Mouse (Mus musculus) embryonic facial prominence, embryonic 12.5 days (tissue): ENCODE measurements at regions not wholly inside any gene's neighbourhood (a gene's known extent, or its start where the extent isn't known, plus 50 kb on each side); places are given as distances from the start of the nearest gene placed in this dataset.
A peak's percentile ranks its signal among the peaks of the same experiment; 100 is the strongest.

Source experiments
- ATAC-seq: fragments of 200-750 bp; cut with Nextera tagmentation; 2 replicates; pipeline ENCODE4 v1.8.0; 2017; ENCODE audit not compliant: insufficient number of reproducible peaks, insufficient read depth, low FRiP score, low TSS enrichment
- H3K27ac ChIP-seq: fragments of 300-500 bp; sonication (generic); 2 replicates; pipeline ENCODE4 v1.5.1; 2016; ENCODE audit warnings: mild to moderate bottlenecking
- H3K27me3 ChIP-seq: fragments of 300-500 bp; sonication (generic); 2 replicates; pipeline ENCODE4 v1.6.1; 2016; ENCODE audit warnings: mild to moderate bottlenecking, moderate library complexity
- H3K36me3 ChIP-seq: fragments of 300-500 bp; sonication (generic); 2 replicates; pipeline ENCODE4 v1.6.1; 2016; ENCODE audit warnings: mild to moderate bottlenecking
- H3K4me1 ChIP-seq: fragments of 300-500 bp; sonication (generic); 2 replicates; pipeline ENCODE4 v1.6.1; 2016
- H3K4me2 ChIP-seq: fragments of 300-500 bp; sonication (generic); replicated peaks from 2 replicates; pipeline ENCODE4 v1.6.1; 2016; ENCODE audit warnings: mild to moderate bottlenecking, moderate library complexity
- H3K4me3 ChIP-seq: fragments of 300-500 bp; sonication (generic); 2 replicates; pipeline ENCODE4 v1.5.1; 2016; ENCODE audit warnings: mild to moderate bottlenecking
- H3K9ac ChIP-seq: fragments of 300-500 bp; sonication (generic); 2 replicates; pipeline ENCODE4 v1.6.1; 2016; ENCODE audit warnings: mild to moderate bottlenecking, moderate library complexity
- H3K9me3 ChIP-seq: fragments of 300-500 bp; sonication (generic); 2 replicates; pipeline ENCODE4 v1.6.1; 2016; ENCODE audit warnings: mild to moderate bottlenecking, moderate library complexity
- WGBS: fragments of 180-500 bp; shearing (Covaris S2); methylation state at CpG from one replicate; pipeline ENCODE4 v1.1.7; 2016; 5-methylcytosine and 5-hydroxymethylcytosine counted together

DNA sequence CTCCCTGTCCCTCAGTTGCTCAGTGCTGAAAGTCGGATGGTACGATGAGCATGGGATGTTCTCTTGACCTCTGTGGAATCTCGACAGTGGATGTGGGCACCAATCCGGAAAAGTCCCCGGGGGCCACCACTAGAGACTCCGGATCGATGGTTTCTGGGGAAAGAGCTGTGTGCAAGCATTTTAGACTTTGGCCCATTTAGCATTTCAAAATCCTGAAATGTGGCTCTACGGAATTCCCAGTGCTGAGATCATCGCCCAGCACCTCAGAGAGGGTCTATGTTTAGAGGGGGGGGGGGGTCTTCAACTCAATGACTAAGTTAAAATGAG is 68.6 kb downstream of the Tomm20 start:
- Histone ChIP-seq H3K4me2 (no peak overlapping the region; the same call in 1 of the 2 replicates), H3K27me3 (no peaks in the 10 kb centered on the region), H3K36me3 (no peaks in the 10 kb centered on the region), H3K9me3 (no peaks in the 10 kb centered on the region), H3K27ac (peak overlapping the region; percentile 54; the same call in 1 of the 2 replicates), H3K4me3 (no peak overlapping the region), H3K9ac (no peak overlapping the region), H3K4me1 (peaks cover 44% of the 10 kb centered on the region)
- ATAC-seq = no peak
- 60% methylated on average over 9 of the region's 9 CpGs for WGBS

GRCm38 (mm10) chr8:126876300-126877038 is 69.2 kb downstream of the Tomm20 start:
- peak overlapping the region; percentile 54; the same call in 1 of the 2 replicates for H3K27ac ChIP-seq
- no peaks in the 10 kb centered on the region for H3K27me3 ChIP-seq
- H3K4me2 ChIP-seq = no peak overlapping the region; the same call in 1 of the 2 replicates
- H3K4me1 ChIP-seq = peaks cover 46% of the 10 kb centered on the region
- no peaks in the 10 kb centered on the region for H3K9me3 ChIP-seq
- H3K9ac ChIP-seq = no peak overlapping the region
- WGBS = 22% methylated on average over 9 of the region's 9 CpGs
- no peak overlapping the region for H3K4me3 ChIP-seq
- ATAC-seq = no peak
- H3K36me3 ChIP-seq = no peaks in the 10 kb centered on the region

- Histone ChIP-seq H3K4me1 (peaks cover 46% of the 10 kb centered on the region), H3K4me2 (no peak overlapping the region), H3K27ac (peak overlapping the region; percentile 57; the same call in 1 of the 2 replicates), H3K36me3 (no peaks in the 10 kb centered on the region), H3K4me3 (no peak overlapping the region), H3K27me3 (no peaks in the 10 kb centered on the region), H3K9ac (no peak overlapping the region), H3K9me3 (no peaks in the 10 kb centered on the region)
- no peak for ATAC-seq
- WGBS = 78% methylated on average over 7 of the region's 7 CpGs
Observed at GRCm38 (mm10) chr8:126875491-126876155, 70.0 kb downstream of the Tomm20 start.

DNA sequence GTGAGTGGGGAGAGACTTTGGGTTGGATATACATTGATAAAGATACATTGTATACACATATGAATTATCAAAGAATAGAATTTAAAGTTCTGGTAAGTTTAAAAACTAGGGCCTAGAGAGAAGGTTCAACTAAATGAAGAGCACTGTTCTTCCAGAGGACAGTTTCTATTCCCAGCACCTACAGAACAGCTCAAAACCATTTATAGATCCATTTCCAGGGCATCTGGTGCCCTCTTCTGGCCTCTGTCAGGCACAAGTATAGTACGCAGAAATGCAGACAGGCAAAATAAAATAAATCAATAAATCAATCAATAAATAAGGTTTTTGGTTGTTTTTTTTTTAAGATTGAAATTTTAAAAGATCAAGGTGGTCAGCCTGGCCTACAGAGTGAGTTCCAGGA is 70.8 kb downstream of the Tomm20 start:
- Histone ChIP-seq H3K9me3 (no peaks in the 10 kb centered on the region), H3K36me3 (no peaks in the 10 kb centered on the region), H3K4me2 (no peak overlapping the region), H3K4me3 (no peak overlapping the region), H3K27me3 (no peaks in the 10 kb centered on the region), H3K4me1 (peaks cover 46% of the 10 kb centered on the region), H3K9ac (no peak overlapping the region), H3K27ac (no peak overlapping the region)
- ATAC-seq = no peak
- 100% methylated on average over 1 of the region's 1 CpGs for WGBS

DNA sequence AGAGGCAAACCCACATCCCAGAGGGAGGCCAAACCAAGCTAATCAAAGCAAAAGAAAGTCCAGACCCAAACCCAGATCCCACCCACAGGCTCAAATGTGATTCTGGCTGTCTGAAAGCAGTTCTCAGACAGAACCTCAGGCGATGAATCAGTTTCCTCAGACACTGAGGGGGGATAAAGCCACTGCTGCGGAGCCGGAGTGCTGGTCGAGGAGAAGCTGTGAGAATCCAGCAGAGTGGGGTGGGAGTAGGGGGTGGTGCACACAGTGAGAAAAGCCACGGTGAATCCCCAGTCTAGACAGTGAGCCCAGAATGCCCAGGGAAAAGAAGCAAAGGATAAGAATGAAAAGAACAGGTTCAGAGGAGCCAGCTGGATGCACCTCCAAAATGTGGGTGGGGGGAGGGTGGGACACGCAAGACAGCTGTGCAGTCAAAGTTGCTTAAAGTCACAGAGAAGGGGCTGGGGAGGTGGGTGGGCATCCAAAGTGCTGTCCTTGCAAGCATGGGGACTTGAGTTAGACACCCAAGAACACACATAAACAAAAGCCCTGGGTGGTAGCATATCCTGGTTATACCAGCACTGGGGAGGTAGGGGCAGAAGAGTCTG is 71.4 kb downstream of the Tomm20 start:
- Histone ChIP-seq H3K27me3 (no peaks in the 10 kb centered on the region), H3K4me1 (peaks cover 46% of the 10 kb centered on the region), H3K9ac (no peak overlapping the region), H3K4me2 (no peak overlapping the region), H3K27ac (peak overlapping the region; percentile 75), H3K9me3 (no peaks in the 10 kb centered on the region), H3K4me3 (no peak overlapping the region), H3K36me3 (no peaks in the 10 kb centered on the region)
- 55% methylated on average over 6 of the region's 6 CpGs for WGBS
- no peak for ATAC-seq

- Histone ChIP-seq H3K4me2 (no peak overlapping the region), H3K36me3 (no peaks in the 10 kb centered on the region), H3K9me3 (no peaks in the 10 kb centered on the region), H3K27me3 (no peaks in the 10 kb centered on the region), H3K9ac (no peak overlapping the region), H3K4me1 (peaks cover 46% of the 10 kb centered on the region), H3K27ac (0 out of 2 replicates have a peak overlapping the region, but pooled peaks have one; percentile 75), H3K4me3 (no peak overlapping the region)
- ATAC-seq = no peak
- 54% methylated on average over 7 of the region's 7 CpGs for WGBS
Observed at GRCm38 (mm10) chr8:126873306-126873705, 72.3 kb downstream of the Tomm20 start.

DNA sequence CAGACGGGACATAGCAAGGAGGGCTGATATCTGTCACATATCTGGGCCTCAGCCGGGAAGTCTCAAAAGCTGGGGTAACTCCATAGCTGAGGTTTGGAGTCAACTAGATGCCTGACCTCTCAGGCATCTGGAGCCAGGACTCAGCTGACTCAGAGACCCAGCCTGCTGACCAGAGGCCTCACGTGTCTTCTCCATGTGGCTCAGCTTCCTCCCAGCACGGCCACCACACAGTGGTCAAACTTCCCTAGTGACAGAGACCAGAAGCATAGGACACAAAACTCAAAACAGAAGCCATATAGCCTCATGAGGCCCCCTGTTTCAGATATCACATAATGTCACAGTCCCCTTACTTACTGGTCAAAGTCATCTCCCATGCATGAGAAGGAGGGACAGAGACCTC is 73.1 kb downstream of the Tomm20 start:
- no peak overlapping the region for H3K4me2 ChIP-seq
- H3K4me1 ChIP-seq = peaks cover 46% of the 10 kb centered on the region
- ATAC-seq = no peak
- H3K27me3 ChIP-seq = no peaks in the 10 kb centered on the region
- peak overlapping the region; percentile 18; the same call in 1 of the 2 replicates for H3K27ac ChIP-seq
- 80% methylated on average over 4 of the region's 4 CpGs for WGBS
- H3K9me3 ChIP-seq = no peaks in the 10 kb centered on the region
- H3K9ac ChIP-seq = no peak overlapping the region
- no peak overlapping the region for H3K4me3 ChIP-seq
- no peaks in the 10 kb centered on the region for H3K36me3 ChIP-seq

- no peak overlapping the region for H3K9ac ChIP-seq
- no peaks in the 10 kb centered on the region for H3K36me3 ChIP-seq
- no peak for ATAC-seq
- no peak overlapping the region for H3K4me3 ChIP-seq
- H3K27me3 ChIP-seq = no peaks in the 10 kb centered on the region
- H3K9me3 ChIP-seq = no peaks in the 10 kb centered on the region
- H3K4me2 ChIP-seq = no peak overlapping the region
- H3K4me1 ChIP-seq = peaks cover 45% of the 10 kb centered on the region
- 84% methylated on average over 8 of the region's 8 CpGs for WGBS
- 0 out of 2 replicates have a peak overlapping the region, but pooled peaks have one; percentile 18 for H3K27ac ChIP-seq
Observed at GRCm38 (mm10) chr8:126872133-126872532, 73.5 kb downstream of the Tomm20 start.

DNA sequence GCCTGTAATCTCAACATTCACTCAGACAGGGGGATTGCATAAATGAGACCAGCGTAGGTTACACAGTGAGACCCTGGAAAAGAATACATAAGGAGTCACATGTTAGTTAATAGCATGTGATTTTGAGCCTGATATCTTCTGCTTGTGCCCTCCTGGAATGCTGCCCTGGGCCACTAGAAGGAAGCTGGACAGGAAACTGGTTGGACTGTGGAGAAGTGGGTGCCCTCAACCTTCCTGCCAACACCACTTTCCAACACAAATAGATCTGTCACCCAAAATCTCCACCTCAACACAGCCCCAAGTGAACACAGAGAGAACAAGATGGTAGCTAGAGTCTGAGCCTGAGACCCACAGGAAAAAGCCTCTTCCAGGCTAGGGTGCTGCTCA is 76.2 kb downstream of the Tomm20 start:
- no peaks in the 10 kb centered on the region for H3K9me3 ChIP-seq
- H3K27me3 ChIP-seq = no peaks in the 10 kb centered on the region
- no peaks in the 10 kb centered on the region for H3K36me3 ChIP-seq
- H3K4me3 ChIP-seq = no peak overlapping the region
- H3K9ac ChIP-seq = no peak overlapping the region
- no peak overlapping the region for H3K4me2 ChIP-seq
- WGBS = 82% methylated on average over 1 of the region's 1 CpGs
- peaks cover 25% of the 10 kb centered on the region; the same call in 1 of the 2 replicates for H3K4me1 ChIP-seq
- no peak for ATAC-seq
- H3K27ac ChIP-seq = no peak overlapping the region

DNA sequence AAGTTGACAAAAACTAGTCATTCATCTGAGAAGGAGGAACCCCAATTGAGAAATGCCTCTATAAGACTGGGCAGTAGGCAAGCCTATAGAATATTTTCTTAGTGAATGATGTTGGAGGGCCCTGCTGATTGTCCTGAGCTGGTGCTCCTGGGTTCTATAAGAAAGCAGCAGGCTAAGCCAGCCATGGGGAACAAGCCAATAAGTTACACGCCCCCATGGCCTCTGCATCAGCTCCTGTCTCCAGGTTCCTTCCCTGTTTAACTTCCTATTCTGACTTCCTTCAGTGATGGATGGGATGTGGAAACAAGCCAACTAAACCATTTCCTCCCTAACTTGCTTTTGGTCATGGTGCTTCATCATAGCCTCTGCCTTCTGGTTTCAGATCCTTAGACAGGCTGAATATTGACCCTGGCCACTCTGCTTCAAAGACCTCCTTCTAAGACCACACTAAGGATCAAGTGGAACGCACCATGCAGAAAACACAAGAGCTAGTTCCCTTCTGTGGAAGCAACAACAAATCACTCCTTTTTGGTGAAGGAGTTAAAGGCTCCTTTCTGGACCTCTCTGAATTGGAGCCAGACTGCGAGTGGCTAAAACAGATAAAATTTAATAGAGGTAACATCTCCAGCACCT is 76.7 kb downstream of the Tomm20 start:
- Histone ChIP-seq H3K9ac (no peak overlapping the region), H3K27ac (no peak overlapping the region), H3K4me2 (no peak overlapping the region), H3K4me3 (no peak overlapping the region), H3K4me1 (peaks cover 20% of the 10 kb centered on the region; the same call in 1 of the 2 replicates), H3K27me3 (no peaks in the 10 kb centered on the region), H3K9me3 (no peaks in the 10 kb centered on the region), H3K36me3 (no peaks in the 10 kb centered on the region)
- whole genome bisulfite sequencing = 79% methylated on average over 3 of the region's 3 CpGs
- no peak for ATAC-seq

GRCm38 (mm10) chr8:126867121-126867988 is 78.3 kb downstream of the Tomm20 start:
- Histone ChIP-seq H3K4me3 (no peak overlapping the region), H3K9ac (no peak overlapping the region), H3K36me3 (no peaks in the 10 kb centered on the region), H3K4me2 (no peak overlapping the region), H3K27ac (no peak overlapping the region), H3K27me3 (no peaks in the 10 kb centered on the region), H3K4me1 (peaks cover 6% of the 10 kb centered on the region; the same call in 1 of the 2 replicates), H3K9me3 (no peaks in the 10 kb centered on the region)
- 85% methylated on average over 14 of the region's 14 CpGs for WGBS
- ATAC-seq = no peak
